Mouse (Mus musculus): ENCODE data around the gene St6gal1. TPM values are rescaled to one million over a fixed set of nuclear protein-coding genes. Genes with fewer than 3 reads are reported as not detected.

Gene St6gal1
- polyA plus RNA-seq, 1 experiment from 2014 or later = 18.7 TPM

GRCm38 (mm10) chr16:23326664-23327063 is 102.1 kb downstream of the St6gal1 start:
- H3K9ac ChIP-seq (ENCODE audit: low read depth, low read length) = no peak overlapping the region
- no peaks in the 10 kb centered on the region for H3K9me3 ChIP-seq (ENCODE audit: control insufficient read depth, low read length)
- no peak for DNase-seq (ENCODE audit: low spot score)
- H3K36me3 ChIP-seq (ENCODE audit: control insufficient read depth, insufficient read depth, low read length) = peaks cover 5% of the 10 kb centered on the region; the same call in 1 of the 2 replicates
- ATAC-seq (replicated peaks; ENCODE audit: low FRiP score) = no peak
- WGBS = 81% methylated on average over 6 of the region's 6 CpGs
- H3K27me3 ChIP-seq (replicated peaks; ENCODE audit: control insufficient read depth, insufficient read depth, low read length) = no peaks in the 10 kb centered on the region
- H3K4me3 ChIP-seq (ENCODE audit: low read depth, low read length) = no peak overlapping the region
- no peak overlapping the region for H3K4me2 ChIP-seq
- H3K4me1 ChIP-seq (replicated peaks; ENCODE audit: control insufficient read depth, insufficient read depth, low read length) = no peaks in the 10 kb centered on the region; the same call in 1 of the 2 replicates
- no peak overlapping the region for H3K27ac ChIP-seq (ENCODE audit: low read depth, low read length)

DNA sequence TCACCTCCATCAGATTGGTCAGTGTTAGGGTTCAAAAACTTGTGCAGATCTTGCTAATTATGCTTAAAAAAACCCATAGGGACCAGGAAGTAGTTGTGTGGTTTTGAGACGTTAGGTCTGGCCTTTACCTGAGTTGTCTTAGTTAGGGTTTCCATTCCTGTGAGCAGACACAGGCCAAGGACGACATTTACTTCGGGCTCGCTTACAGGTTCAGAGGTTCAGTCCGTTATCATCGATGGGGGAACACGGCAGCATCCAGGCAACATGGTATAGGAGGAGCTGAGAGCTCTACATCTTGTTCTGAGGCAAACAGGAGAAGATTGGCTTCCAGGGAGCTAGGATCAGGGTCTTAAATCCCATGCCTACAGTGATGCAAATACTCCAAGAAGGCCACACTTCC is 102.7 kb downstream of the St6gal1 start:
- Histone ChIP-seq H3K4me3 (ENCODE audit: low read depth, low read length) (no peak overlapping the region), H3K9me3 (ENCODE audit: control insufficient read depth, low read length) (no peaks in the 10 kb centered on the region), H3K27me3 (replicated peaks; ENCODE audit: control insufficient read depth, insufficient read depth, low read length) (no peaks in the 10 kb centered on the region), H3K27ac (ENCODE audit: low read depth, low read length) (no peak overlapping the region), H3K36me3 (ENCODE audit: control insufficient read depth, insufficient read depth, low read length) (peaks cover 3% of the 10 kb centered on the region; the same call in 1 of the 2 replicates), H3K4me2 (no peak overlapping the region), H3K9ac (ENCODE audit: low read depth, low read length) (no peak overlapping the region), H3K4me1 (replicated peaks; ENCODE audit: control insufficient read depth, insufficient read depth, low read length) (no peaks in the 10 kb centered on the region; the same call in 1 of the 2 replicates)
- ATAC-seq (replicated peaks; ENCODE audit: low FRiP score) (no peak), DNase-seq (ENCODE audit: low spot score) (no peak)
- 82% methylated on average over 7 of the region's 7 CpGs for WGBS

GRCm38 (mm10) chr16:23328201-23328600 is 103.7 kb downstream of the St6gal1 start:
- Histone ChIP-seq H3K36me3 (ENCODE audit: control insufficient read depth, insufficient read depth, low read length) (peaks cover 3% of the 10 kb centered on the region; the same call in 1 of the 2 replicates), H3K9me3 (ENCODE audit: control insufficient read depth, low read length) (no peaks in the 10 kb centered on the region), H3K4me2 (no peak overlapping the region), H3K9ac (ENCODE audit: low read depth, low read length) (no peak overlapping the region), H3K4me1 (replicated peaks; ENCODE audit: control insufficient read depth, insufficient read depth, low read length) (no peaks in the 10 kb centered on the region; the same call in 1 of the 2 replicates), H3K4me3 (ENCODE audit: low read depth, low read length) (no peak overlapping the region), H3K27me3 (replicated peaks; ENCODE audit: control insufficient read depth, insufficient read depth, low read length) (no peaks in the 10 kb centered on the region), H3K27ac (ENCODE audit: low read depth, low read length) (no peak overlapping the region)
- ATAC-seq (replicated peaks; ENCODE audit: low FRiP score) (no peak), DNase-seq (ENCODE audit: low spot score) (no peak)
- WGBS = 60% methylated on average over 7 of the region's 7 CpGs

DNA sequence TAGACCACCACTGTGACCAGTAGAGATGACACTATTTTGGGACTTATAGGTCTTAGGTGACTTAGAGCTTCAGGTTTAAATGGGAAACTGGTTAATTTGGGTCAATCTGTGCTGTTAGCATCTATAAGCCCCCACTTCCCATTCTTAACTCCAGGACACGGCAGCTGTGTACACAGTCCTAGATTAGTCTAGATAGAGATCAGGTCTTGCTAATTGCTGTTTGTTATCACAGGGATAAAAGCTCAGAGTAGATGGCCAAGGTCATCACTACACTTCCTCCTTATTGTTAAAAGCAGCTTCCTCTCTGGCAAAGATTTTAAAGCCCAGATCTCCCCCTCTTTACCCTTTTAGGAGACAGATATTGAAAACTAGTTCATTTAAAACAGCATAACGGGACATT is 107.6 kb downstream of the St6gal1 start:
- Histone ChIP-seq H3K9me3 (ENCODE audit: control insufficient read depth, low read length) (no peaks in the 10 kb centered on the region), H3K4me2 (no peak overlapping the region), H3K27me3 (replicated peaks; ENCODE audit: control insufficient read depth, insufficient read depth, low read length) (no peaks in the 10 kb centered on the region), H3K36me3 (ENCODE audit: control insufficient read depth, insufficient read depth, low read length) (peaks cover 3% of the 10 kb centered on the region; the same call in 1 of the 2 replicates), H3K9ac (ENCODE audit: low read depth, low read length) (no peak overlapping the region), H3K27ac (ENCODE audit: low read depth, low read length) (no peak overlapping the region), H3K4me3 (ENCODE audit: low read depth, low read length) (no peak overlapping the region), H3K4me1 (replicated peaks; ENCODE audit: control insufficient read depth, insufficient read depth, low read length) (peaks cover 2% of the 10 kb centered on the region; the same call in 1 of the 2 replicates)
- ATAC-seq (replicated peaks; ENCODE audit: low FRiP score) (no peak), DNase-seq (ENCODE audit: low spot score) (no peak)
- 49% methylated on average over 2 of the region's 2 CpGs for WGBS

DNA sequence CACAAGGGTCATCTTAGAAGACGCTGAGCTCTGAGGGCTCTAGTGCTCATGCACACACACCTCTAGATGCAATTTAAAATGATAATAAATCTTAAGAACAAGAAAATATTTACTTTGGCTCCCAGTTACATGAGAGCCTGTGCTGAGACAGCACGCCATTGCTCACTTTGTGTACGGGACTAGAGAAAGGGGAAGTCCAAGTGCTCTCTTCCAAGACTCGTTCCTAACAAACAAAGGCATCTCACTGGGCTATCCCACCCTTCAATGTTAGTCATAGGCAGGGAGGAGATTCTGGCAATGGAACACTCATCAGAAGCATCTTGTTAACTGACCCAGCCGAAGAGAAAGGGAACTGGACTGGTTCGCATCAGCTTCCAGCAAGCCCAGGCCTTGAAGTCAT is 108.1 kb downstream of the St6gal1 start:
- DNase-seq (ENCODE audit: low spot score) = no peak
- H3K27me3 ChIP-seq (replicated peaks; ENCODE audit: control insufficient read depth, insufficient read depth, low read length) = no peaks in the 10 kb centered on the region
- no peak overlapping the region for H3K9ac ChIP-seq (ENCODE audit: low read depth, low read length)
- no peak overlapping the region for H3K27ac ChIP-seq (ENCODE audit: low read depth, low read length)
- H3K4me2 ChIP-seq = no peak overlapping the region
- H3K9me3 ChIP-seq (ENCODE audit: control insufficient read depth, low read length) = no peaks in the 10 kb centered on the region
- H3K4me1 ChIP-seq (replicated peaks; ENCODE audit: control insufficient read depth, insufficient read depth, low read length) = peaks cover 2% of the 10 kb centered on the region; the same call in 1 of the 2 replicates
- H3K36me3 ChIP-seq (ENCODE audit: control insufficient read depth, insufficient read depth, low read length) = peaks cover 3% of the 10 kb centered on the region; the same call in 1 of the 2 replicates
- no peak for ATAC-seq (replicated peaks; ENCODE audit: low FRiP score)
- no peak overlapping the region for H3K4me3 ChIP-seq (ENCODE audit: low read depth, low read length)
- 64% methylated on average over 6 of the region's 6 CpGs for WGBS

- WGBS = 57% methylated on average over 6 of the region's 6 CpGs
- Histone ChIP-seq H3K27ac (ENCODE audit: low read depth, low read length) (no peak overlapping the region), H3K27me3 (replicated peaks; ENCODE audit: control insufficient read depth, insufficient read depth, low read length) (no peaks in the 10 kb centered on the region), H3K36me3 (ENCODE audit: control insufficient read depth, insufficient read depth, low read length) (no peaks in the 10 kb centered on the region; the same call in 1 of the 2 replicates), H3K9me3 (ENCODE audit: control insufficient read depth, low read length) (no peaks in the 10 kb centered on the region), H3K4me2 (no peak overlapping the region), H3K4me1 (replicated peaks; ENCODE audit: control insufficient read depth, insufficient read depth, low read length) (peaks cover 2% of the 10 kb centered on the region; the same call in 1 of the 2 replicates), H3K9ac (ENCODE audit: low read depth, low read length) (no peak overlapping the region), H3K4me3 (ENCODE audit: low read depth, low read length) (no peak overlapping the region)
- DNase-seq (ENCODE audit: low spot score) (no peak), ATAC-seq (replicated peaks; ENCODE audit: low FRiP score) (no peak)
These were observed 109.5 kb downstream of the St6gal1 start for GRCm38 (mm10) chr16:23333875-23334551.

GRCm38 (mm10) chr16:23337317-23337716 is 112.8 kb downstream of the St6gal1 start:
- Histone ChIP-seq H3K27me3 (replicated peaks; ENCODE audit: control insufficient read depth, insufficient read depth, low read length) (no peaks in the 10 kb centered on the region), H3K36me3 (ENCODE audit: control insufficient read depth, insufficient read depth, low read length) (no peaks in the 10 kb centered on the region; the same call in 1 of the 2 replicates), H3K9me3 (ENCODE audit: control insufficient read depth, low read length) (no peaks in the 10 kb centered on the region; the same call in 1 of the 2 replicates), H3K4me1 (replicated peaks; ENCODE audit: control insufficient read depth, insufficient read depth, low read length) (peaks cover 2% of the 10 kb centered on the region; the same call in 1 of the 2 replicates), H3K27ac (ENCODE audit: low read depth, low read length) (no peak overlapping the region), H3K9ac (ENCODE audit: low read depth, low read length) (no peak overlapping the region), H3K4me3 (ENCODE audit: low read depth, low read length) (no peak overlapping the region), H3K4me2 (no peak overlapping the region)
- no peak for DNase-seq (ENCODE audit: low spot score)
- ATAC-seq (replicated peaks; ENCODE audit: low FRiP score) = no peak
- WGBS = 44% methylated on average over 4 of the region's 4 CpGs

DNA sequence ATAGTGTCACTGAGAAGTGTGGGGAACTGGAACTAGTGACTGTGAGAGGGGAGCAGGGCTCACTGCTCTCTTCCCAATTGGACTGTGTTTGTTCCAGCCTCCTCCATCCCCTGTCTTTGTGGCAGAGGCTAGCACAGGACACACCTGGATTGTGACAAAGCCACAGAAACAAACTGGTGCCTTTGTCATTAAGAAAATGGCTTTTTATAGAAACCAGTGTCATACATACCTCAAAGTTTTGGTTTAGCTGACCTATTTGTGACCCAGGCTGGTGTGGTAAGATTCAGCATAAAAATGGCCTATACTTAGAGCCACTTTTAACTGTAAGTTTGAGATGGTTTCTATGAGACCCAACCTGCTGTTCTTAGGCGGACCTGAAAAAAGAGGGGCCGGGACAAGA is 116.7 kb downstream of the St6gal1 start:
- H3K4me2 ChIP-seq = no peak overlapping the region
- no peaks in the 10 kb centered on the region for H3K4me1 ChIP-seq (replicated peaks; ENCODE audit: control insufficient read depth, insufficient read depth, low read length)
- 87% methylated on average over 2 of the region's 2 CpGs for WGBS
- DNase-seq (ENCODE audit: low spot score) = no peak
- H3K27me3 ChIP-seq (replicated peaks; ENCODE audit: control insufficient read depth, insufficient read depth, low read length) = no peaks in the 10 kb centered on the region
- no peak overlapping the region for H3K27ac ChIP-seq (ENCODE audit: low read depth, low read length)
- ATAC-seq (replicated peaks; ENCODE audit: low FRiP score) = no peak
- no peak overlapping the region for H3K9ac ChIP-seq (ENCODE audit: low read depth, low read length)
- no peaks in the 10 kb centered on the region; the same call in 1 of the 2 replicates for H3K9me3 ChIP-seq (ENCODE audit: control insufficient read depth, low read length)
- no peak overlapping the region for H3K4me3 ChIP-seq (ENCODE audit: low read depth, low read length)
- no peaks in the 10 kb centered on the region; the same call in 1 of the 2 replicates for H3K36me3 ChIP-seq (ENCODE audit: control insufficient read depth, insufficient read depth, low read length)

DNA sequence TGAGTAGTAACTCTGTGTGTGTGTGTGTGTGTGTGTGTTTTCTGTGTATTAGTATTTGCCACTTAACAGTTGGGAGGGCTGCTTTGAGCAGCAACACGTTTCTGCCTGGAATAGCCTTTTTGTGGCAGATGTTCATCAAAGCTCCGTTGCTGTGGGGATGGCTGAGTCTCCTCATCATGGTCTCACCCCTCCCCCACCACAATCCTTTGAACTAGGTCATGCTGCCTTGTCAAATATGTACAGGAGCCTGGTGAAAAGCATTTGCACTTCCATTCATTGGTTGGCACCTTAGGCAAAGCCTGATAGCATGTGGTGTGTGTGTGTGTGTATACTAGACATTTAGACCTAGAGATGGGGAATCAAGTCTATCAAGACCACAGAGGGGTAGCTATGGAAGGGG is 126.3 kb downstream of the St6gal1 start:
- Histone ChIP-seq H3K4me2 (no peak overlapping the region), H3K36me3 (ENCODE audit: control insufficient read depth, insufficient read depth, low read length) (no peaks in the 10 kb centered on the region), H3K4me1 (replicated peaks; ENCODE audit: control insufficient read depth, insufficient read depth, low read length) (0 out of 2 replicates have a peak, but pooled peaks cover 3% of the 10 kb centered on the region), H3K4me3 (ENCODE audit: low read depth, low read length) (no peak overlapping the region), H3K9me3 (ENCODE audit: control insufficient read depth, low read length) (no peaks in the 10 kb centered on the region), H3K27me3 (replicated peaks; ENCODE audit: control insufficient read depth, insufficient read depth, low read length) (no peaks in the 10 kb centered on the region), H3K9ac (ENCODE audit: low read depth, low read length) (no peak overlapping the region), H3K27ac (ENCODE audit: low read depth, low read length) (no peak overlapping the region)
- ATAC-seq (replicated peaks; ENCODE audit: low FRiP score) (no peak), DNase-seq (ENCODE audit: low spot score) (no peak)
- 42% methylated on average over 2 of the region's 2 CpGs for WGBS
